In genomic region chr2:155107276-155107675, GRCm38 (mm10) we compare ENCODE assay signal across 8 mouse cellular contexts. TPM values are rescaled to one million over a fixed set of nuclear protein-coding genes. Genes with fewer than 3 reads are reported as not detected.
DNase-seq lines count a peak whose midpoint lies in the region; TF ChIP-seq lines count a peak whose summit lies in the region.
"Not testable (repeated sequence)": the region's sequence is repeated elsewhere in the genome, so short reads cannot be mapped to it uniquely, and the experiment has no call there.

No protein-coding gene starts in this region.

- H3K4me3 ChIP-seq in C2C12 (ENCODE audit: insufficient read depth, poor library complexity, severe bottlenecking); MEL (ENCODE audit: control insufficient read depth in 1 of 2, insufficient read depth in 1 of 2, low read depth in 2 of 2, low read length in 2 of 2): not testable (repeated sequence)

- not testable (repeated sequence) for H3K9me3 ChIP-seq in MEL (replicated peaks; ENCODE audit: insufficient read depth, low read length)

- H3K27ac ChIP-seq in MEL (ENCODE audit: control insufficient read depth, low read depth, low read length), result peak overlapping the region; percentile 47; the same call in 1 of the 2 replicates

- not testable (repeated sequence) for H3K79me2 ChIP-seq in C2C12 (ENCODE audit: control insufficient read depth, insufficient read depth); MEL (ENCODE audit: control insufficient read depth, insufficient read depth, low read length, poor library complexity)

- H3K27me3 ChIP-seq in C2C12 (ENCODE audit: control insufficient read depth, insufficient read depth, insufficient read length); MEL (ENCODE audit: control insufficient read depth in 1 of 2, insufficient read depth in 2 of 2, low read length in 2 of 2); splenic B cell, adult 2 months (ENCODE audit: control insufficient read depth, insufficient read depth, low read length, poor library complexity, severe bottlenecking): not testable (repeated sequence)

- not testable (repeated sequence) for H3ac ChIP-seq in C2C12 (ENCODE audit: control insufficient read depth, insufficient read length, low read depth)

- H3K9ac ChIP-seq in MEL (ENCODE audit: control insufficient read depth, low read depth, low read length, poor library complexity, severe bottlenecking), result not testable (repeated sequence)

- not testable (repeated sequence) for TF ChIP-seq CTCF in C2C12 (IDR thresholded peaks at IDR 0.05; ENCODE audit: control insufficient read depth, insufficient read depth, insufficient read length); MEL (IDR thresholded peaks at IDR 0.05 in 2 of 3, conservative IDR thresholded peaks at IDR 0.05 in 1 of 3; ENCODE audit: control insufficient read depth in 1 of 3, insufficient read depth in 1 of 3, low read depth in 2 of 3, low read length in 3 of 3, poor library complexity in 1 of 3, severe bottlenecking in 1 of 3)

- not testable (repeated sequence) for H3K79me3 ChIP-seq in C2C12 (ENCODE audit: low read depth)

- not testable (repeated sequence) for H3K36me3 ChIP-seq in C2C12 (ENCODE audit: control insufficient read depth, insufficient read depth); MEL (ENCODE audit: control insufficient read depth in 1 of 2, insufficient read depth in 2 of 2, low read length in 2 of 2); splenic B cell, adult 2 months (ENCODE audit: control insufficient read depth, insufficient read depth, low read length, poor library complexity, severe bottlenecking)

- DNase-seq in A20 (ENCODE audit: low read depth, low spot score) (peak; percentile 56), MEL (ENCODE audit: low read depth, low spot score) (peak; percentile 68), R1 (ENCODE audit: low read depth, low spot score) (peak; percentile 80), ZHBTc4 (ENCODE audit: low read depth, low spot score) (peak; percentile 30)
- peak; percentile 85 for DNase-seq in heart, adult 11 months
- peak; percentile 63 to 74 for DNase-seq in monocyte, adult 2 months (ENCODE audit: low read depth in 1 of 2, low spot score in 2 of 2)
- peak; percentile 22 for DNase-seq in splenic B cell, adult 2 months (ENCODE audit: low read depth, low spot score)

- TF ChIP-seq POLR2A in MEL (IDR thresholded peaks at IDR 0.05; ENCODE audit: control insufficient read depth in 1 of 2, insufficient read depth in 1 of 2, low read depth in 1 of 2, low read length in 2 of 2, poor library complexity in 1 of 2), result not testable (repeated sequence)

- TF ChIP-seq EP300 in MEL (IDR thresholded peaks at IDR 0.05; ENCODE audit: low read depth in 1 of 2, low read length in 2 of 2), result peak in 1 of 2 experiments; percentile 38; a peak in 3 of 4 replicates

- H3K4me1 ChIP-seq in MEL (ENCODE audit: control insufficient read depth in 1 of 2, insufficient read depth in 2 of 2, low read length in 2 of 2), result not testable (repeated sequence)

- TF ChIP-seq RAD21 in MEL (IDR thresholded peaks at IDR 0.05; ENCODE audit: low read depth, low read length), result not testable (repeated sequence)

TF ChIP-seq in C2C12, 6 proteins besides CTCF, POLR2A, EP300 and RAD21:
- peak; percentile 40 for TF ChIP-seq CEBPB (IDR thresholded peaks at IDR 0.05; ENCODE audit: low read depth)

RNA-seq across cellular contexts. Expression of gene Itch, which starts 26.0 kb away (rescaled TPM):
- polyA plus RNA-seq in C2C12 (2012; fragmentation: generic; extraction: Trizol), result 7.9 TPM
- total RNA-seq in MEL (2012; rRNA removed), result 18.1 and 18.3 TPM in 2 replicates
- polyA plus RNA-seq in MEL (2012; ENCODE audit: insufficient read depth in 1 of 2, insufficient read length in 2 of 2, low read depth in 1 of 2, low replicate concordance in 2 of 2, missing spikeins in 1 of 2), result 10 to 100 TPM; 15.2 to 53.6 TPM

RNA-seq across cellular contexts. Expression of gene Ahcy, which starts 33.0 kb away (rescaled TPM):
- polyA plus RNA-seq in C2C12 (2012; fragmentation: generic; extraction: Trizol) (127 TPM), MEL (2012; ENCODE audit: insufficient read depth in 1 of 2, insufficient read length in 2 of 2, low read depth in 1 of 2, low replicate concordance in 2 of 2, missing spikeins in 1 of 2) (1,000 to 10,000 TPM in 1 of 2 experiments, 100 to 1,000 TPM in 1; 364 to 5,082 TPM)
- 255 and 325 TPM in 2 replicates for total RNA-seq in MEL (2012; rRNA removed)

Comparison
In these comparisons a context has a peak if more than half of its experiments do, and no peak if none do; other contexts are left out.
1. DNase-seq: peak in every context shown above with its lines; median percentile 85 in heart, adult 11 months; 80 in R1; 68 in monocyte, adult 2 months; 68 in MEL; 56 in A20; 30 in ZHBTc4; 22 in splenic B cell, adult 2 months.